Mouse (Mus musculus) heart, adult 8-10 months (tissue): ENCODE data around the gene Fyb2. TPM values are rescaled to one million over a fixed set of nuclear protein-coding genes. Genes with fewer than 3 reads are reported as not detected.
A peak's percentile ranks its signal among the peaks of the same experiment; 100 is the strongest.
"Not testable (repeated sequence)": the region's sequence is repeated elsewhere in the genome, so short reads cannot be mapped to it uniquely, and the experiment has no call there.

Experiments
- DNase-seq: peaks from one replicate; pipeline ENCODE4 v3.0.0; 2022; ENCODE audit warnings: low spot score
- total RNA-seq, 4 experiments: library from RNA; stranded (reverse); gene quantifications; 2 replicates each; pipeline ENCODE4 v1.2.4; 2022

Fyb2 gene
- total RNA-seq, 4 experiments from 2014 or later = 0.09 TPM; not detected in 2

- no peak for DNase-seq
These were observed 26.3 kb downstream of the Fyb2 start for GRCm38 (mm10) chr4:104939535-104939934.

- no peak for DNase-seq
These were observed 28.6 kb downstream of the Fyb2 start for GRCm38 (mm10) chr4:104941895-104942294.

GRCm38 (mm10) chr4:104944482-104944881 is 31.2 kb downstream of the Fyb2 start:
- no peak for DNase-seq

- DNase-seq = peak; percentile 15
These were observed 35.6 kb downstream of the Fyb2 start for GRCm38 (mm10) chr4:104948886-104949285.

GRCm38 (mm10) chr4:104949304-104949703 is 36.0 kb downstream of the Fyb2 start:
- no peak for DNase-seq

GRCm38 (mm10) chr4:104951280-104951878 is 38.1 kb downstream of the Fyb2 start:
- peak; percentile 9 for DNase-seq

GRCm38 (mm10) chr4:104956691-104957090 is 43.4 kb downstream of the Fyb2 start:
- DNase-seq = no peak

GRCm38 (mm10) chr4:104961431-104961830 is 48.2 kb downstream of the Fyb2 start:
- DNase-seq = no peak

- no peak for DNase-seq
These were observed 59.4 kb downstream of the Fyb2 start for GRCm38 (mm10) chr4:104972606-104973005.

- DNase-seq = no peak
These were observed 62.0 kb downstream of the Fyb2 start for GRCm38 (mm10) chr4:104975162-104975830.

GRCm38 (mm10) chr4:104985960-104986632 is 72.8 kb downstream of the Fyb2 start:
- DNase-seq = no peak

- DNase-seq = no peak
These were observed 74.4 kb downstream of the Fyb2 start for GRCm38 (mm10) chr4:104987631-104988030.

GRCm38 (mm10) chr4:104988102-104988501 is 74.8 kb downstream of the Fyb2 start:
- DNase-seq = no peak

GRCm38 (mm10) chr4:104988709-104989108 is 75.5 kb downstream of the Fyb2 start:
- DNase-seq = no peak

- DNase-seq = peak; percentile 32
These were observed 76.8 kb downstream of the Fyb2 start for GRCm38 (mm10) chr4:104990016-104990415.

GRCm38 (mm10) chr4:104990686-104991085 is 77.4 kb downstream of the Fyb2 start:
- DNase-seq = peak; percentile 17

- no peak for DNase-seq
These were observed 79.0 kb downstream of the Fyb2 start for GRCm38 (mm10) chr4:104992271-104992670.

GRCm38 (mm10) chr4:104993140-104993874 is 80.1 kb downstream of the Fyb2 start:
- DNase-seq = no peak

GRCm38 (mm10) chr4:104999702-105000101 is 86.4 kb downstream of the Fyb2 start:
- no peak for DNase-seq

- no peak for DNase-seq
These were observed 88.5 kb downstream of the Fyb2 start for GRCm38 (mm10) chr4:105001736-105002135.

GRCm38 (mm10) chr4:105004135-105004534 is 90.9 kb downstream of the Fyb2 start:
- no peak for DNase-seq

- DNase-seq = not testable (repeated sequence)
These were observed 91.4 kb downstream of the Fyb2 start for GRCm38 (mm10) chr4:105004649-105005048.
